Mouse (Mus musculus): ENCODE data around the gene Aph1b. TPM values are rescaled to one million over a fixed set of nuclear protein-coding genes. Genes with fewer than 3 reads are reported as not detected.

Gene Aph1b
- 2.6 and 4.7 TPM in 2 replicates for polyA plus RNA-seq (2012; rRNA removed)

DNA sequence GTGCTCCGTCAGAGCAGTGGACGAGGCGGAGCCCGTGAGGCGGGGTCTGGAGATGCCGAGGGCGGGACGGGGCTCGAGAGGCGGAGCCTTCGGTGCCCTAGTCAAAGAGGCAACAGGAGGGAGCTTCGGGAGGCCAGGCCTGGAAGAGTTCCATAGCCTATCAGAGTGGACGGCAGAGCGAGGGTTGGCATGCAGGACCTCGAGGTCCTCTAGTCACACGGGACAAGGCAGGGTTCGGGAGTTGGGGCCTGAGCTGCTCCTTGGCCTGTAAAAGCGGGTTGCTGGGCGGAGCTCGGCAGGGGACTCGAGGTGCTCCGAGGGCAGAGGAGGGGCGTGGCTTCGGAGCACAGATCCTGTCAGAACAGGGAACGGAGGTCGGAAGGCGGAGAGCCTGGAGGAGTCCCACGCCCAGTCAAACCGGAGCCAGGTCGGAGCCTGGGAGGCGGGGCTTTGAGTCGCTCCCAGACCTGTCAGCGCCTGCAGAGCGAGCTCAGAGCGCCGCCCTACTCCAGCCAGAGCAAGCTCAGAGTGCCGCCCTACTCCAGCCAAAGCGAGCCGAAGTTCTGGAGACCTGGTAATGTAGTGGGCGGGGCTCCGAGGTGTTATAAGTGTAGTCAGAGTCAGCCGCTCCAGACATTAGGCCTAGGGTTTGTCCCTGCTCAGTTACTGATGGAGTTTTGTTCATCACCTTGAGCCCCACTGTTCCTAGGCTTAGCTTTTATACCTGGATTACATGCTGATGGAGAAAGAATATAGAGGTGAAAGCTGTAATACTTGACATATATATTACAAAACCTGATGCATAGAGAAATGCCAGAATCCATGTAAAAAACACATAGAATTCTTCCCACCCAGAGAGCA is at the start of gene Aph1b:
TSS of gene Aph1b (minus strand) at position 27 of the 861 bp plus-strand sequence.

DNA sequence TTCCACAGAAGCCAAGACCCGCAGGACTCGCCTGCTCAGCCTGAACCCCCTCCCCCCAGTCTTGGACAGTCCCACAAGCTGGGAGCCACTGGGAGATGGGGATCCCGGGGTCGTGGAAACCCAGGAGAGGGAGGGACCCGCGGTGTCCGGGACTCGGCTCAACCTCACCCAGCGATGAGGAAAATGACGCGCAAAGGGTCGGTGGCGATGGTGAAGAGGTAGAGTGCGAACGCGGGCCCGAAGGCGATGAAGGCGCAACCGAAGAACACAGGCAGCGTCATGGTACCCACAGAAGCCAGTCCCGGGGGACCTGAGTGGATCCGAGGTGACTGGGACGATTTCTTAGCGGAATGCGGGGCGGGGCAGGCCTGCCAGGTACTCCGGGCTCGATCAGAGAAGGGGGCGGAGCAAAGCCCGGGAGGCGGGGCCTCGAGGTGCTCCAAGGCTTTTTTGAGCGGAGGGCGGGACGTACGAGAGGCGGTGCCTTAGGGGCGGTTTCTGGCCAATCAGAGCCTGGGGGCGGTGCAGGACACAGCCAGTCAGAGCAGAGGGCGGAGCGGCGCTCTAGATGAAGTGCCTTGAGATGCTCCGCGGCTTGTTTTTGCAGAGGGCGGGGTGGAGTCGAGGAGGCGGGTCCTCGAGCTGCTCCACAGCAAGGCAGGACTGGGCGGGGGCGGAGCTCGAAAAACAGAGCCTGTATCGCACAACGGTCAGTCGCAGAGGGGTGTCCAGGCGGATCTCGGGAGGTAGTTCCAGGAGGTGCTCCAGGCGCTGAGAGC is 39.2 kb upstream of the Aph1b start, which contains the start of gene Aph1c:
TSS of gene Aph1c (minus strand) at position 409 of the 779 bp plus-strand sequence.

GRCm38 (mm10) chr9:66796739-66797138 is 1.4 kb upstream of the Aph1b start, which contains the start of gene Gm10647:
TSS of gene Gm10647 (plus strand) at chr9:66797039.

Other genes with a start within 250 kb of the Aph1b start
- gene Usp3, start 202.3 kb downstream of the Aph1b start, polyA plus RNA-seq (2012; rRNA removed): 22.7 and 23.8 TPM in 2 replicates
- 20.7 and 49.6 TPM in 2 replicates for gene Car12, start 81.8 kb downstream of the Aph1b start, polyA plus RNA-seq (2012; rRNA removed)
- 0.07 and 0.10 TPM in 2 replicates for gene Gm10647, start 1.5 kb upstream of the Aph1b start, polyA plus RNA-seq (2012; rRNA removed)
- gene Aph1c, start 39.2 kb upstream of the Aph1b start, polyA plus RNA-seq (2012; rRNA removed): 0.44 and 0.62 TPM in 2 replicates
- gene Rab8b, start 124.2 kb upstream of the Aph1b start, polyA plus RNA-seq (2012; rRNA removed): 3.1 TPM in 2 replicates
- gene Rps27l, start 150.6 kb upstream of the Aph1b start, polyA plus RNA-seq (2012; rRNA removed): 34.7 and 35.2 TPM in 2 replicates
- 16.6 and 23.6 TPM in 2 replicates for gene Lactb, start 180.0 kb upstream of the Aph1b start, polyA plus RNA-seq (2012; rRNA removed)

Data from colon, adult 2 months (tissue).